Mouse (Mus musculus) brown adipose tissue, adult 24 weeks (tissue): ENCODE measurements around the gene Cldn14. TPM values are rescaled to one million over a fixed set of nuclear protein-coding genes. Genes with fewer than 3 reads are reported as not detected.
"Not testable (repeated sequence)": the region's sequence is repeated elsewhere in the genome, so short reads cannot be mapped to it uniquely, and the experiment has no call there.

Source experiments
- H3K27ac ChIP-seq: fragments of 200-500 bp; replicated peaks from 2 replicates; pipeline ENCODE4 v1.5.1; 2012; ENCODE audit warnings: low read depth, mild to moderate bottlenecking, low read length
- H3K4me1 ChIP-seq: fragments of 200-500 bp; 2 replicates; pipeline ENCODE4 v1.6.1; 2012; ENCODE audit warnings: low read length, mixed read lengths; ENCODE audit not compliant: control insufficient read depth, insufficient read depth, insufficient read length
- H3K4me3 ChIP-seq: fragments of 200-500 bp; 2 replicates; pipeline ENCODE4 v1.5.1; 2012; ENCODE audit warnings: low read depth, mild to moderate bottlenecking, low read length, moderate library complexity; ENCODE audit not compliant: insufficient read depth
- polyA plus RNA-seq: library from polyadenylated mRNA; stranded (reverse); fragments of >200 nt; gene quantifications from 2 replicates; pipeline ENCODE4 v1.2.4, GENCODE M21; 2012; ENCODE audit not compliant: missing spikeins, insufficient read depth, insufficient read length

The Cldn14 gene
- polyA plus RNA-seq, 1 experiment, result not detected

DNA sequence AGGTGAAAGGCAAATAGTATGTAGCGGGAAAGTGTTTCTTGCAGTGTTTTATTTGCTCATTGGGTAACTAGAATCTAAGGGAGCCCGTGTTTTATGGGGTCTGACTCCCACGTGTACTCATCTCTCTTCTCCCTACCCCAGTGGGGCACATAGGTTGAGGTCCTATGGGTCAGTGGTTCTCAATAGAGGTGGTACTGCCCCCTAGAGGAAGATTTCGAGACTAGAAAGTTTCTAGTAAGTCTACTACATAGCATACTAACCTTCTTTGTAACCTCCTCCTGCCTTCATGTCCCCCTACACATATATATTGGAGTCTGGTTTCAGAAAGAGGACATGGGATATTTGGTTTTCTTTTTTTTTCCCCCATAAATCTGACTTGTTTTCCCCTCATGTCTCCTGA is 9.3 kb upstream of the Cldn14 start:
- H3K4me1 ChIP-seq, result no peaks in the 10 kb centered on the region
- no peak overlapping the region for H3K27ac ChIP-seq
- no peak overlapping the region for H3K4me3 ChIP-seq

DNA sequence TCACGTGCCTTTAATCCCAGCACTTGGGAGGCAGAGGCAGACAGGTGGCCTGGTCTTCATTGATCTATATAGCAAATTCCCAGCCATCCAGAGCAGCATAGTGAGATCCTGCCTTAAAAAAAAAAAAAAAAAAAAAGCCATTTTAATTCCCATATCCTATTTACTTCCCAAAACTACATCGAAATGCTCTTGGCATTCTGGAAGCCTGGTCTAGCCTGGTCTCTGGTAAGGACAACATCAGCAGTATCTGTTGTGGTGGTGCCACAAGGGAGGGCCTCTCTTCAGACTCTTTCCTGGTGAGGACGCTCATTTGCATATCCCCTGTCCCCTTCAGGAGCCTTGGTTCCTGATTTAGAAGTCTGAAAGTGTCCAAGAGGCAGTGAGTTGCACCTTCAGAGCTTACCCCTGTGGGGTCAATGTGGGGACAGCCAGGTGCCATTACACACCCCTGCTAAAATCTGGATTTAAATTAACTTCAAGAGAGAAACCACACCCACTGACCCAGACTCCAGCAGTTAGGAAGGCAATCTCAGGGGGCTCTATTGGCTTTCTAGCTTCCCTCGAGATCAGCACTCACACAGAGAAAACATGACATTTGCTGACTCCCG is 6.0 kb upstream of the Cldn14 start:
- Histone ChIP-seq H3K4me3 (no peak overlapping the region), H3K4me1 (no peaks in the 10 kb centered on the region), H3K27ac (no peak overlapping the region)

DNA sequence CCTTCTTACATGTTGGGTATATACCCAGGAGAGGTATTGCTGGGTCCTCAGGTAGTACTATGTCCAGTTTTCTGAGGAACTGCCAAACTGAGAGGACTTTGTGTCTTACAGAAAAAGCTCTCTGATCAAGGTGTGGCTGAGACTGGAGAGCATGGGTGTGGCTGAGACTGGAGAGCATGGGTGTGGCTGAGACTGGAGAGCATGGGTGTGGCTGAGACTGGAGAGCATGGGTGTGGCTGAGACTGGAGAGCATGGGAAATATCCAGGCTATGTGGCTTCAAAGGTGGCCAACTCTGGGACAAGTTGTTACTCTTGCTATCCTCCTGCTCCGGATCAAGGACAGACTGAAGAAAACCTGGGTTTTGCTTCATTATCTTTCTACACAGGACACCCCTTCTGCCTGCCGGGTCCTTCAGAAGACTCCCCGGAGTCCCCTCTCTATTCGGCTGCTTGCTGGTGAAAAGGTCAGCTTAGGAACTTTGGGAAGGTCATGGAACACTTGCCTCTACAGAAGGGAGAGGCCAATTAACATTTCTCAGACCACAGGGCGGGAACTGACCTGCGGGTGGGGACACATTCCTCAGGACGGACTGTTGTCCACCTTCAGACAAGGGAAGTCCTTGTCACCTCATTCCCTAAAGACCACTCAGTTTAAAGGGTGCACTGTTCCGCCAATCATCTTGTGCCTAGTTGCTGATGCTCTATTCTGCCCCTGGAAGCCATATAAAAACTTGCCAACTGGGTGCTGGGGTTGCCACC is 4.9 kb upstream of the Cldn14 start:
- H3K27ac ChIP-seq, H3K4me3 ChIP-seq, H3K4me1 ChIP-seq: not testable (repeated sequence)

DNA sequence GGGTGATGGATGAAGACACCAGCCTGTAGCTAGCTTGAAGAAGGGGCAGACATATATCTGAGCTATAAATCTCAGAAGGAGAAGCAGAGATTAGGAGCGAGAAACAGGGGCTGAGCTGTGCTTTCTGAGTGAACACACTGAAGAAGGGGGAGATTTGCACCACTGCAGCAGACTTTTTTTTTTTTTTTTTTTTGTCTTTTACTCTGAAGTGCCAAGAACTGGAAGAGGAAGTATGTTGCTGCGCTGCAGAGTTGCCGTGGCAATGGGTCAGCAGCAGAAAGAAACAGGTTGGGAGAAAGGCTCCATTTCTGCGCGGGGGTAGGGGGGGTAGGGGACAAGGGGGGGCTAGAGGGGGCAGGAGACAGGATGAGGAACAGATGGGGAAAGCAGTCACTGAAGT is 2.6 kb upstream of the Cldn14 start:
- H3K4me3 ChIP-seq, result no peak overlapping the region
- no peak overlapping the region for H3K27ac ChIP-seq
- H3K4me1 ChIP-seq, result no peaks in the 10 kb centered on the region

DNA sequence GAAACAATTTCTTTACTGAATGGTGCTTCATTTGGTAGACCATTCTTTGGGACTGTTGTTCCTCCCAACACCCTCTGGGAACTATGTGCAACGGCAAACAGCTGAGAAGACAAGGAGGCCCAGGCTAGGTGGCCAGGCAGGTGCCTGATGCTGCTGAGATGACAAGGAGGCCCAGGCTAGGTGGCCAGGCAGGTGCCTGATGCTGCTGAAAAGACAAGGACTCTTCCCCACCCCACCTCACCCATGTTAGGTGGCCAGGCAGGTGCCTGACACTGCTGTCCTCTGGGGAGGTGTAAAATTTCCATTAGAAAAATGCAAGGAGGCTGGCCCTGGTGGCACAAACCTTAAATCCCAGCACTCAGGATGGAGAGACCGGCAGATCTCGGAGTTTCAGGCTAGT is 2.0 kb upstream of the Cldn14 start:
- no peaks in the 10 kb centered on the region for H3K4me1 ChIP-seq
- H3K27ac ChIP-seq, result no peak overlapping the region

DNA sequence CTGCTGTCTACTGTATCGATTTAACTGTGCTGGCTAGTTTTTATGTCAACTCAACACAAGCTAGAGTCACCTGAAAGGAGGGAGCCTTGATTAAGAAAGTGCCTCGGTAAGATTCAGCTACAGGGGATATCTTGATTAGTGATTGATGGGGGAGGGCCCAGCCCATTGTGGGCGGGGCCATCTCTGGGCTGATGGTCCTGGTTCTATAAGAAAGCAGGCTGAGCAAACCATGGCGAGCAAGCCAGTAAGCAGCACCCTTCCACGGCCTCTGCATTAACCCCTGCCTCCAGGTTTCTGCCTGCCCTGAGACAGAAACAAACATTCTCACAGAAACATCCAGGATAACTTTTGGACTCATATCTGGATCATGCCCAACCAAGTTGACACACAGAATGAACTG is 1.5 kb upstream of the Cldn14 start:
- no peaks in the 10 kb centered on the region for H3K4me1 ChIP-seq
- H3K27ac ChIP-seq, result no peak overlapping the region
- no peak overlapping the region for H3K4me3 ChIP-seq

More for the DNA sequence above, 2.0 kb upstream of the Cldn14 start:
- H3K4me3 ChIP-seq, result no peak overlapping the region

DNA sequence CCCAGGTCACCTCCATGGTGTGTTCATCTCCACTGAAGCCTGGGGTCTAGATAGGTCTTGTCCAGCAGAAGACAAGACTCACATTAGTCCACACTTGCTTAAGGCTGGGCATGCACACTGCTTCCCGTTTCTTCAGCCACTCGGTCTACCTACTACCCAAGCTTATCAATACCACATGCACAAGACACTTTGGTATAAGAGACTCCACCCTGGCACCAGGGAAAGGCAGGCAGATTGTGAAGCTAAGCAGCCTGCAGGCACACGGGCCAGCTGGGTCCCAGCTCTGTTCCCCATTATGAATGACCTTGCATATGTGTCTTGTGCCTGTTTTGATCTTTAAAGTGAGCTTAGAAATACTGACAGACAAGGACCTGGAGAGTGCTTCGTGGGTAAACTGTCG is 719 bp upstream of the Cldn14 start:
- Histone ChIP-seq H3K27ac (no peak overlapping the region), H3K4me3 (no peak overlapping the region)

DNA sequence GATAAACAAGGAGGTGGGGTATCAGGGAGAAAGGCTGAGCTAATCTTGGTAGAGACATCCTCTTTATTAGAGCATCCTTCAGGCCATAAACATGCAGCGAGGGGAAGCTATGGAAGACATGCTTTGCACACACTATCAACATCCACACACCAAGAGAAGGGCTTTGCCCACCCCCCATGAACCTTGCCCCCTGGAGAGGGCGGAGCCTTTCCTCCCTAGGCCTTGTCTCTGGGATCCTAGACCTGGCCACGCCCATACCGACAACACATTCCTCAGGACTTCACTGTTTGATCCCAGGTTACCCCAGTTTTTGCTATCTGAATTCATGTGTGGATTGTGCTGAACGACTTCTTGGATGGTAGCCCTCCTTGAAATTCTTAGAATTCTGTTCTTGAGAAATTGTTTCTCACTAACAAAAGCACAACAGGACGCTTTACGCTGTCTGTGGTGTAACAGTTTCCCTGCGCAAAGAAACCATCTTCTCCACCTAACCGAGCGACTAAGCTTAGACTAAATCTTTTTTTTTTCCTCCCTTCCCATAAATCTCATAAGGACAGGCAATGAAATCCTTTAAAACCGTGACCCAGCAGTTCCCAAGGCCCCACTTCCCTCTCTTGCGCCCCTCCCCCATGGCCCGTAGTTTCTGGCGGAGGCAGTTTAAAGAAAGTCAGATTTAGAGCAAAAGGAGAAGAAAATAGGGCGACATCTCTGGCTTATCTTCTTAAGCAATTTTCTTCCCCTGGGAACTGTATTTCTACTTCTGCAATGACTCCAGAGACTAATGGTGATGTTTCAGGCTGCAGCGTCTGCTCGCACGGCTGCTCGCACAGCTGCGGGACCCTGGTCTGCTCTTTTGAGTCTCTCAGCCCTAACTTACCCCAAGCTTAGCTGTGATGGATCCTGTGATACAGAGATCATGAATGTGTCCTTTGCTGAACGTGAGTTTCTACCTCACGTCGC is 1.7 kb downstream of the Cldn14 start:
- no peak overlapping the region for H3K27ac ChIP-seq
- no peak overlapping the region for H3K4me3 ChIP-seq
- no peaks in the 10 kb centered on the region for H3K4me1 ChIP-seq

More for the DNA sequence above, 719 bp upstream of the Cldn14 start:
- no peaks in the 10 kb centered on the region for H3K4me1 ChIP-seq

DNA sequence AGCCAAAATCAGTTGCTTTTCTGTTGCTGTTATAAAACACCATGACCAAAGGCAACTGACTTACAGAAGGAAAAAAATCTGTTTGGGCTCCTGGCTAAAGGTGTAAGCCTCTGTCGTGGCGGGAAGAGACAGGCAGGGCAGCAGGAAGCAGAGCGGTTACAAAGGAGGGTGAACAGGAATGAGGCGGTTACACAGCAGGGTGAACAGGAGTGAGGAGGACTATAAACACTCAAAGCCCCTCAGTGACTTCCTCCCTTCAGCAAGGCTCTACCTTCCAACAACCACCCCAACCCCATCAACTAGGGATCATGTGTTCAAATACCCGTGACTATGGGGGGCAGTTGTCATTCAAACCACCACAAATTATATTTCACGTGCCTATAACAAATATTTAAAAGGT is 5.2 kb downstream of the Cldn14 start:
- Histone ChIP-seq H3K27ac (no peak overlapping the region), H3K4me3 (no peak overlapping the region)

DNA sequence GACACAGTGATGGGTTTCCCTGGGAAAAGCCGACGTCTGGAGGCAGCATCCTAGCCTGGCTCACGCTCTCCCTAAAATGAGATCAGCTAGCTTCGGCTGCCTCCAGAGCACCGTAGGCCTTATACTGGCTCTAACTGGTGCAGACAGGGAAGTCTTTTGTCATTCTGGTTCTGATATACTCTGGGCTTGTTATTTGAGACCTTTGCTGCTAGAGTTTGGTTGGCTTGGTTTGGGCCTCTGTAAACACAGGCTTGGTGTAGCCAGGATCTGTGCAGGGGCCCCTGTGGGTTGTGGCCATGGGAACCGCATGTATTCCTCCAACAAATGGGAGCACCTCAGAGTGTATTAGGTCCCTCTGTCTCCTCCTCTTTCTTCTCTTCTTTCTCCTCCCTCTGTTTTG is 7.3 kb downstream of the Cldn14 start:
- Histone ChIP-seq H3K4me3 (no peak overlapping the region), H3K4me1 (no peaks in the 10 kb centered on the region), H3K27ac (no peak overlapping the region)

More for the DNA sequence above, 5.2 kb downstream of the Cldn14 start:
- H3K4me1 ChIP-seq, result no peaks in the 10 kb centered on the region

DNA sequence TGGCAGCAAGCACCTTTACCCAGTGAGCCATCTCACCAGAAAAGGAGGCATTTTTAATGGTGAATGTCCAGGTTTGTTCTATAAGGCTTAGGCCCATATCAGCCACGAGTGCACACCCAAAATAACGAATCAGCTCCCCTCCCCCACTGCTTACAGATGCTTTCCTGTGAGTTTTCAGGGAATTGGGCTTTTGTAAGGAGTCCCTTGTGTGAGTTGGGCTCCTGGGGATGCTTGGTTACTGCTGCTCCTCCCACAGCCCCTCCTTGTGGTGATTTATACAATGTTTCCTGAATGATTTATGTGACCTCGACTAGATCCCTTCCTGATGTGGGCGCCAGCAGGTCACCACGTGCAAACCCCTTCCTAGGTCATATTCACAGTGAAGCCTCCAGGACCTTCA is 9.7 kb downstream of the Cldn14 start:
- no peaks in the 10 kb centered on the region for H3K4me1 ChIP-seq

DNA sequence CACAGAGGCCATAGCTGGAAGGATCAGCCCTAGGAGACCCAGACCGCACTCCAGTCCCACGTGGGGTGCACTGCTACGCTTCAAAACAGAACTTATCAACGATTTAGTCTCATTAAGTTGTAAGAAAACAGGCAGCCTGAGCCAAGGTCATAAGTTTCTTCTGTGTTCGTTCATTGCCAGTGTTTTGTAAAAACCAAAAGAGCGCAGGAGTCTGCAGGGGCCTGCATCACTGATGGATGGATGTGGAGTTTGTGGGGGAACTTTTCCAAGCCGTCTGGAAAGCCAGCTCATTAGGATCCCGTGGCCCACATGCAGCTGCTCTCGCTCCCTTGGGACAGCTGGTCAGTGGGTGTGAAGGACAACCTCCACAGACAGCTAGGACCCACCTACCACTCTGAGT is 25.1 kb downstream of the Cldn14 start:
- Histone ChIP-seq H3K4me1 (no peaks in the 10 kb centered on the region), H3K27ac (no peak overlapping the region)

More for the DNA sequence above, 9.7 kb downstream of the Cldn14 start:
- no peak overlapping the region for H3K4me3 ChIP-seq
- H3K27ac ChIP-seq, result no peak overlapping the region

DNA sequence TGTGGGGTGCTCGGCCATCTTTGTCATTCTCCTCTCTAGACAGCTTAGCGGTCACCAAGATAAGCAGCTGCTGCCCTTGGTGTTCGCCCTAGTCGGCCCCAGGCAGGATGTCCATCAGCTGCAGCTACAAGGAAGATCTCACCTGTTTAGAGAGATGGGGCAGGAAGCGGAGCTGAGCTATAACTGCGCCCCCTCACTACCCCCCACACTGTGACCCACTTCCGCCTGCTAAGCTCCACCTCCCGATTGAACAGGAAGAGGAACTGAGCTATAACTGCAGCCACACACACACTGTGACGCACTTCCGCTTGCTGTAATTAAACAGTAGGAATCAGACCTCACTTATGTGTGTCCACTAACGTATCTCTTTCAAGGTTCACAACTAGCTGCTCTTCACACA is 26.3 kb downstream of the Cldn14 start:
- H3K27ac ChIP-seq, result no peak overlapping the region
- H3K4me1 ChIP-seq, result no peaks in the 10 kb centered on the region
- no peak overlapping the region for H3K4me3 ChIP-seq

More for the DNA sequence above, 25.1 kb downstream of the Cldn14 start:
- H3K4me3 ChIP-seq, result no peak overlapping the region

DNA sequence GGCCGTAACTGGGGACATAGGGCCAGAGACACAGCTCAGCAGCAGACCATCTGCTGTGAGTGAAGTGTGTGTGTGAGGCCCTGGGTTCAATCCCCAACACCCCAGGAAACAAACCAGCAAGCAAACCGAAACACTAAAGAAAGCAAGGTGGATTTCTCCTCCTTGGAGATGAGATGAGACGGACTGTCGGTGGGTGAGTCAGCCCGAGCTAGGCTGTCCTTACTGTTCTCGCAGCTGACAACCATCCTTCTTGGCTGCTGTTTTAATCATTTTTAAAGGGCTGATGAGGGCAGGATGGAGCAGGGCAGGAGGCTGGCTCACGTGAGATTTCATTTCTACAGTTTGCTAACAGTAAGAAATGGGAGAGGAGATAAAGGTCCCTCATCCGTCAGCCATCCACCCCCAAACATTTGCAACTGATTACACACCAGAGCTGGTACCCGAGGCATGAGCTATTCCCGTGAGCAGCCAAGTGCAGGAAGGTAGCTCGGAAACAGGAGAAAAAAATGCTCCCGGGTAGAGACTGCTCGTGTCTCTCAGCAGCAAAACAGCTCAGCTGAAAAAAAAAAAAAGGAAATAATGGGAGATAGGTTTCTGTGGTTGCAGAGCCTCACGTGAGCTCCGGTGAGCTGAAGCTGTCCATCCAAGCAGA is 27.3 kb downstream of the Cldn14 start:
- Histone ChIP-seq H3K4me3 (no peak overlapping the region), H3K27ac (no peak overlapping the region), H3K4me1 (no peaks in the 10 kb centered on the region)

DNA sequence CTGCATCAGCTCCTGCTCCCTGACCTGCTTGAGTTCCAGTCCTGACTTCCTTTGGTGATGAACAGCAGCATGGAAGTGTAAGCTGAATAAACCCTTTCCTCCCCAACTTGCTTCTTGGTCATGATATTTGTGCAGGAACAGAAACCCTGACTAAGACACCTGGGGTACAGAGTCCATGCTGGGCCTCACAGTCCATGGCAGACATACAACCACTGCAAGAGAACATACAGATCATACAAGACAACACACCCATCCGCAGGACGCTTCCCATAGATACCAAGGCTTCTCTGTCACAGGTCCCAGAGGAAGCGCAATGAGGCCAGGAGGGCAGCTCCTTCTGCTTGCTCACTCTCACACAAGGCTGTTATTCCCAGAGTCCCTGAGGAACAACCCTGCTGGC is 28.3 kb downstream of the Cldn14 start:
- H3K4me1 ChIP-seq, H3K4me3 ChIP-seq, H3K27ac ChIP-seq: not testable (repeated sequence)
